Mouse (Mus musculus): ENCODE measurements at regions not wholly inside any gene's neighbourhood (a gene's known extent, or its start where the extent isn't known, plus 50 kb on each side); places are given as distances from the start of the nearest gene placed in this dataset.

- ATAC-seq: no peak
- Histone ChIP-seq H3K4me3 (ENCODE audit: low read length) (no peak overlapping the region), H3K9ac (ENCODE audit: low read depth, low read length) (no peak overlapping the region), H3K9me3 (ENCODE audit: control insufficient read depth, low read length) (no peaks in the 10 kb centered on the region), H3K4me2 (ENCODE audit: low read depth, low read length) (no peak overlapping the region), H3K27me3 (replicated peaks; ENCODE audit: control insufficient read depth, insufficient read depth, low read length) (no peaks in the 10 kb centered on the region), H3K36me3 (ENCODE audit: control insufficient read depth, insufficient read depth, low read length) (no peaks in the 10 kb centered on the region), H3K4me1 (ENCODE audit: control insufficient read depth, insufficient read depth, low read length) (no peaks in the 10 kb centered on the region), H3K27ac (ENCODE audit: low read length) (no peak overlapping the region)
- 85% methylated on average over 1 of the region's 1 CpGs for WGBS
These were observed 190.1 kb upstream of the Tnp1 start for GRCm38 (mm10) chr1:73205788-73206187.

- Histone ChIP-seq H3K27me3 (replicated peaks; ENCODE audit: control insufficient read depth, insufficient read depth, low read length) (no peaks in the 10 kb centered on the region), H3K36me3 (ENCODE audit: control insufficient read depth, insufficient read depth, low read length) (no peaks in the 10 kb centered on the region), H3K9ac (ENCODE audit: low read depth, low read length) (no peak overlapping the region), H3K4me1 (ENCODE audit: control insufficient read depth, insufficient read depth, low read length) (no peaks in the 10 kb centered on the region), H3K9me3 (ENCODE audit: control insufficient read depth, low read length) (no peaks in the 10 kb centered on the region), H3K4me3 (ENCODE audit: low read length) (no peak overlapping the region), H3K27ac (ENCODE audit: low read length) (no peak overlapping the region), H3K4me2 (ENCODE audit: low read depth, low read length) (no peak overlapping the region)
- WGBS: 65% methylated on average over 2 of the region's 2 CpGs
- ATAC-seq: no peak
These were observed 184.4 kb upstream of the Tnp1 start for GRCm38 (mm10) chr1:73200112-73200511.

- H3K4me1 ChIP-seq (ENCODE audit: control insufficient read depth, insufficient read depth, low read length): no peaks in the 10 kb centered on the region
- 48% methylated on average over 5 of the region's 5 CpGs for WGBS
- no peaks in the 10 kb centered on the region for H3K27me3 ChIP-seq (replicated peaks; ENCODE audit: control insufficient read depth, insufficient read depth, low read length)
- H3K9me3 ChIP-seq (ENCODE audit: control insufficient read depth, low read length): no peaks in the 10 kb centered on the region
- H3K27ac ChIP-seq (ENCODE audit: low read length): no peak overlapping the region
- no peak overlapping the region for H3K4me2 ChIP-seq (ENCODE audit: low read depth, low read length)
- no peaks in the 10 kb centered on the region for H3K36me3 ChIP-seq (ENCODE audit: control insufficient read depth, insufficient read depth, low read length)
- no peak for ATAC-seq
- H3K9ac ChIP-seq (ENCODE audit: low read depth, low read length): no peak overlapping the region
- no peak overlapping the region for H3K4me3 ChIP-seq (ENCODE audit: low read length)
These were observed 175.1 kb upstream of the Tnp1 start for GRCm38 (mm10) chr1:73190832-73191231.

- Histone ChIP-seq H3K4me2 (ENCODE audit: low read depth, low read length) (no peak overlapping the region), H3K9ac (ENCODE audit: low read depth, low read length) (no peak overlapping the region), H3K4me3 (ENCODE audit: low read length) (no peak overlapping the region), H3K4me1 (ENCODE audit: control insufficient read depth, insufficient read depth, low read length) (no peaks in the 10 kb centered on the region; the same call in 1 of the 2 replicates), H3K9me3 (ENCODE audit: control insufficient read depth, low read length) (no peaks in the 10 kb centered on the region), H3K36me3 (ENCODE audit: control insufficient read depth, insufficient read depth, low read length) (no peaks in the 10 kb centered on the region), H3K27ac (ENCODE audit: low read length) (no peak overlapping the region), H3K27me3 (replicated peaks; ENCODE audit: control insufficient read depth, insufficient read depth, low read length) (no peaks in the 10 kb centered on the region)
- ATAC-seq: no peak
- WGBS: 83% methylated on average over 2 of the region's 2 CpGs
These were observed 173.1 kb upstream of the Tnp1 start for GRCm38 (mm10) chr1:73188796-73189195.

- no peaks in the 10 kb centered on the region for H3K36me3 ChIP-seq (ENCODE audit: control insufficient read depth, insufficient read depth, low read length)
- no peak overlapping the region for H3K4me2 ChIP-seq (ENCODE audit: low read depth, low read length)
- H3K27me3 ChIP-seq (replicated peaks; ENCODE audit: control insufficient read depth, insufficient read depth, low read length): no peaks in the 10 kb centered on the region
- H3K9ac ChIP-seq (ENCODE audit: low read depth, low read length): no peak overlapping the region
- no peak overlapping the region for H3K4me3 ChIP-seq (ENCODE audit: low read length)
- no peaks in the 10 kb centered on the region; the same call in 1 of the 2 replicates for H3K4me1 ChIP-seq (ENCODE audit: control insufficient read depth, insufficient read depth, low read length)
- H3K27ac ChIP-seq (ENCODE audit: low read length): no peak overlapping the region
- ATAC-seq: no peak
- no peaks in the 10 kb centered on the region for H3K9me3 ChIP-seq (ENCODE audit: control insufficient read depth, low read length)
- 64% methylated on average over 6 of the region's 6 CpGs for WGBS
These were observed 168.8 kb upstream of the Tnp1 start for GRCm38 (mm10) chr1:73184477-73184876.

GRCm38 (mm10) chr1:73178810-73179209 is 163.1 kb upstream of the Tnp1 start:
- Histone ChIP-seq H3K4me3 (ENCODE audit: low read length) (no peak overlapping the region), H3K36me3 (ENCODE audit: control insufficient read depth, insufficient read depth, low read length) (no peaks in the 10 kb centered on the region), H3K9ac (ENCODE audit: low read depth, low read length) (no peak overlapping the region), H3K4me1 (ENCODE audit: control insufficient read depth, insufficient read depth, low read length) (no peaks in the 10 kb centered on the region), H3K9me3 (ENCODE audit: control insufficient read depth, low read length) (no peaks in the 10 kb centered on the region), H3K27ac (ENCODE audit: low read length) (no peak overlapping the region), H3K27me3 (replicated peaks; ENCODE audit: control insufficient read depth, insufficient read depth, low read length) (no peaks in the 10 kb centered on the region), H3K4me2 (ENCODE audit: low read depth, low read length) (no peak overlapping the region)
- 74% methylated on average over 3 of the region's 3 CpGs for WGBS
- ATAC-seq: no peak

GRCm38 (mm10) chr1:73177076-73177475 is 161.4 kb upstream of the Tnp1 start:
- Histone ChIP-seq H3K9ac (ENCODE audit: low read depth, low read length) (no peak overlapping the region), H3K4me2 (ENCODE audit: low read depth, low read length) (no peak overlapping the region), H3K4me1 (ENCODE audit: control insufficient read depth, insufficient read depth, low read length) (no peaks in the 10 kb centered on the region), H3K36me3 (ENCODE audit: control insufficient read depth, insufficient read depth, low read length) (no peaks in the 10 kb centered on the region), H3K27me3 (replicated peaks; ENCODE audit: control insufficient read depth, insufficient read depth, low read length) (no peaks in the 10 kb centered on the region), H3K9me3 (ENCODE audit: control insufficient read depth, low read length) (no peaks in the 10 kb centered on the region), H3K4me3 (ENCODE audit: low read length) (no peak overlapping the region), H3K27ac (ENCODE audit: low read length) (no peak overlapping the region)
- 89% methylated on average over 3 of the region's 3 CpGs for WGBS
- ATAC-seq: no peak

- no peak overlapping the region for H3K9ac ChIP-seq (ENCODE audit: low read depth, low read length)
- 0 out of 2 replicates have a peak, but pooled peaks cover 3% of the 10 kb centered on the region for H3K9me3 ChIP-seq (ENCODE audit: control insufficient read depth, low read length)
- H3K4me1 ChIP-seq (ENCODE audit: control insufficient read depth, insufficient read depth, low read length): no peaks in the 10 kb centered on the region
- no peak for ATAC-seq
- H3K27me3 ChIP-seq (replicated peaks; ENCODE audit: control insufficient read depth, insufficient read depth, low read length): no peaks in the 10 kb centered on the region
- no peak overlapping the region for H3K27ac ChIP-seq (ENCODE audit: low read length)
- WGBS: 79% methylated on average over 3 of the region's 3 CpGs
- H3K36me3 ChIP-seq (ENCODE audit: control insufficient read depth, insufficient read depth, low read length): no peaks in the 10 kb centered on the region
- no peak overlapping the region for H3K4me2 ChIP-seq (ENCODE audit: low read depth, low read length)
- no peak overlapping the region for H3K4me3 ChIP-seq (ENCODE audit: low read length)
These were observed 154.9 kb upstream of the Tnp1 start for GRCm38 (mm10) chr1:73170668-73171008.

GRCm38 (mm10) chr1:73169929-73170667 is 154.4 kb upstream of the Tnp1 start:
- no peaks in the 10 kb centered on the region for H3K4me1 ChIP-seq (ENCODE audit: control insufficient read depth, insufficient read depth, low read length)
- H3K4me2 ChIP-seq (ENCODE audit: low read depth, low read length): no peak overlapping the region
- no peak overlapping the region for H3K27ac ChIP-seq (ENCODE audit: low read length)
- WGBS: 61% methylated on average over 6 of the region's 6 CpGs
- no peak overlapping the region for H3K4me3 ChIP-seq (ENCODE audit: low read length)
- ATAC-seq: no peak
- no peaks in the 10 kb centered on the region for H3K27me3 ChIP-seq (replicated peaks; ENCODE audit: control insufficient read depth, insufficient read depth, low read length)
- no peak overlapping the region for H3K9ac ChIP-seq (ENCODE audit: low read depth, low read length)
- 0 out of 2 replicates have a peak, but pooled peaks cover 3% of the 10 kb centered on the region for H3K9me3 ChIP-seq (ENCODE audit: control insufficient read depth, low read length)
- no peaks in the 10 kb centered on the region for H3K36me3 ChIP-seq (ENCODE audit: control insufficient read depth, insufficient read depth, low read length)
